Mouse (Mus musculus): ENCODE measurements around the gene Gabarapl1. TPM values are rescaled to one million over a fixed set of nuclear protein-coding genes. Genes with fewer than 3 reads are reported as not detected.

Gabarapl1 gene
- 20.2 and 21.9 TPM in 2 replicates for polyA plus RNA-seq (2012; rRNA removed)

GRCm38 (mm10) chr6:129532942-129533860, at the start of gene Gabarapl1:
Gene Gabarapl1, plus strand, starts transcription at chr6:129533160.

GRCm38 (mm10) chr6:129507024-129507423, 25.9 kb upstream of the Gabarapl1 start, which contains the start of gene Olr1:
Gene Olr1, minus strand, starts transcription at chr6:129507165.

GRCm38 (mm10) chr6:129512367-129512766, 20.6 kb upstream of the Gabarapl1 start, which contains the start of gene Tmem52b:
Gene Tmem52b, plus strand, starts transcription at chr6:129512555.

GRCm38 (mm10) chr6:129577605-129578004, 44.6 kb downstream of the Gabarapl1 start, which contains the start of gene Klre1:
Gene Klre1, plus strand, starts transcription at chr6:129577905.

GRCm38 (mm10) chr6:129591508-129591907, 58.5 kb downstream of the Gabarapl1 start, which contains the start of gene Klrd1:
Gene Klrd1, plus strand, starts transcription at chr6:129591782.

Other genes starting within 250 kb of the Gabarapl1 start
- gene 4922502D21Rik, start 201.4 kb upstream of the Gabarapl1 start, polyA plus RNA-seq (2012; rRNA removed) = 0.03 TPM in 1 of 2 replicates, not detected in the other
- gene Clec12a, start 190.5 kb upstream of the Gabarapl1 start, polyA plus RNA-seq (2012; rRNA removed) = 5.2 and 7.4 TPM in 2 replicates
- 0.02 TPM in 2 replicates for gene Clec12b, start 147.3 kb upstream of the Gabarapl1 start, polyA plus RNA-seq (2012; rRNA removed)
- gene Clec1b, start 135.9 kb upstream of the Gabarapl1 start, polyA plus RNA-seq (2012; rRNA removed) = 13.3 and 14.4 TPM in 2 replicates
- gene Clec9a, start 124.3 kb upstream of the Gabarapl1 start, polyA plus RNA-seq (2012; rRNA removed) = 0.81 and 1.0 TPM in 2 replicates
- gene Clec1a, start 81.2 kb upstream of the Gabarapl1 start, polyA plus RNA-seq (2012; rRNA removed) = 0.10 and 0.14 TPM in 2 replicates
- gene Olr1, start 26.0 kb upstream of the Gabarapl1 start, polyA plus RNA-seq (2012; rRNA removed) = 0.89 and 1.2 TPM in 2 replicates
- gene Tmem52b, start 20.6 kb upstream of the Gabarapl1 start, polyA plus RNA-seq (2012; rRNA removed) = 0.01 and 0.02 TPM in 2 replicates
- gene Klre1, start 44.7 kb downstream of the Gabarapl1 start, polyA plus RNA-seq (2012; rRNA removed) = 0.03 TPM in 1 of 2 replicates, not detected in the other
- 0.18 and 0.19 TPM in 2 replicates for gene Klrd1, start 58.6 kb downstream of the Gabarapl1 start, polyA plus RNA-seq (2012; rRNA removed)
- gene Klrk1, start 90.7 kb downstream of the Gabarapl1 start, polyA plus RNA-seq (2012; rRNA removed) = 0.21 and 0.32 TPM in 2 replicates
- not detected in 2 replicates for gene Klrc3, start 110.2 kb downstream of the Gabarapl1 start, polyA plus RNA-seq (2012; rRNA removed)
- 0.01 TPM in 1 of 2 replicates, not detected in the other for gene Klrc2, start 127.5 kb downstream of the Gabarapl1 start, polyA plus RNA-seq (2012; rRNA removed)
- gene Klrc1, start 145.8 kb downstream of the Gabarapl1 start, polyA plus RNA-seq (2012; rRNA removed) = 0.05 and 0.06 TPM in 2 replicates
- 0.03 TPM in 1 of 2 replicates, not detected in the other for gene Klri1, start 184.0 kb downstream of the Gabarapl1 start, polyA plus RNA-seq (2012; rRNA removed)
- gene Klri2, start 207.3 kb downstream of the Gabarapl1 start, polyA plus RNA-seq (2012; rRNA removed) = 0.01 TPM in 2 replicates